Mouse (Mus musculus) right cerebral cortex, postnatal 25 days (tissue): ENCODE measurements around the gene Zfp652.
"Not testable (repeated sequence)": the region's sequence is repeated elsewhere in the genome, so short reads cannot be mapped to it uniquely, and the experiment has no call there.

Experiments used
- DNase-seq: peaks from one replicate; pipeline ENCODE4 v3.0.0; 2022

Zfp652 gene

DNA sequence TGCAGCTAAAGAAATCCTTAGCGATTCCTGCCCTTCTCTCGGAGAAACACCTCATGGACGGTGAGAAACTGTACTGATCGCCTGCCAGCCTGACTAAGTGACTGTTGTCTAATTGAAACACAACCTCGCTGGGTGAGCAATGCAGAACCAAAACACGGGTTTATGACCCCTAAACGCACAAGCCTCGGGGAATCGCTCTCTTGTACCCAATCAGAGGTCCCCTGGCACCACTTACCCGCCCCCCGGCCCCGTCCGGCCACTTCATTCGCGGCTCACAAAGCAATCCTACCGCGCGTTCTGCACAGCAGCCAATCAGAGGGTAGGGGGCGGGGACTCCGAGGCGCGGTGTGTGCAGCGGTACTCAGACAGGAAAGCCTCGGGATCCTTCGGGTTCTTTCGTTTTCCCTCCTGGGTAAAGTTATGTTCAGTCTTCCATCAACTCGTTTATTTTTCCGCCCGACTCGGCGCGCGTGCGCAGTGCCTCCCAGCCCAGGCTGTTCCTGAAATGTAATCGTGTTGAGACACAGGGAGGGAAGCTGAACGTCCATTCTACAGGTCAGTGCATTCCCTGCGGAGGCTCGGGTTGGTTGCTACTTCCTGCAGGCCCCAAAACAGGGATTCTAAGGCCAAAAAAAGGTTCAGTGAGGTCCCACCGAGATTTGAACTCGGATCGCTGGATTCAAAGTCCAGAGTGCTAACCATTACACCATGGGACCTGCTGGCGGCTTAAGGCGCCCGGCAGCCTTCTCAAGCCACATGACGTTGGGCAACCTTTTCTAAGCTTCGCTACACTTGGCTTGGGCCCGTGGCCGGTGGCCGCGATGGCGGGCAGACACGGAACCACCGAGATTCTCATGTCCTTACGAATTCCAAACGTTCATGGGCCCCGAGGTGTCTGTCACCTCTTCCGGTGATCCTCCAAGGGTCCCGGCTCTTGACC, 146.3 kb downstream of the Zfp652 start:
- DNase-seq = peak; percentile 94

DNA sequence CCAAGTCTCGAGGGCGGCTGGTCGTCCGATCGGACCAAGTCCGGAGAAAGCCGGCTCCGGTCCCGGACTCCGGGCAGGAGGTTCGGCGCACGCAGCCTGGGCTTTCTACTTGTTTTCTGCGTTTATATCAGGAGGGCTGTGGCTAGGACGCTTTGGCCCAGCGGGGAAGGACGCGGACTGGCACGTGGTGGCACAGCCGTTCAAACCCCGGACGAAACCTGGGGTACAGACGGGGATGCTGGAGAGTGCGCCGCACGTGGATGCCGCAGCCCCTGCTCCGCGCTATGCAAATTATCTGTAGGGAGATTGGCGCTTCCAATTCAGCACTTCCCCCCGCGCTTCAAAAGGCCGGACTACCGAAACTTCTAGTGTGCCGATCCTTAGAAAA, 147.0 kb downstream of the Zfp652 start:
- no peak for DNase-seq

DNA sequence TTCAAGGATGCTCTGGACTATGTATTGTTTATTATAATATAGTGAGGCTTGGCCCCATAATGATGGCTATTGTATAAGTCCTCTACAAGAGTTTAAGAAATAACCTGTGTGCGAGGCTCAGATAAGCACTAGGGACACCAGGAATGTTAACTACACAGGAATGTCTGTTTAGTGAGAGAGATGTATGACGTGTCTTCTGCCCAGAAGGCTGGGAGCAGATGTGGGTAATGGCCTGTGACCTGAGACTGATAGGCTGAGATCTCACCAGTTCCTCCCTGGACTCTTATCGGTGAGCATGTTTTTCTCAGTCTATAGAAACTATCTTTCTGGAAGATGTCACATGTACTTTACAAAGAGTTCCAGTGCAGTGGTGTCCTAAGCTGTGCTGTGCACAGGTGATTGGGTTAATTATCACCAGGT, 147.6 kb downstream of the Zfp652 start:
- DNase-seq = no peak

DNA sequence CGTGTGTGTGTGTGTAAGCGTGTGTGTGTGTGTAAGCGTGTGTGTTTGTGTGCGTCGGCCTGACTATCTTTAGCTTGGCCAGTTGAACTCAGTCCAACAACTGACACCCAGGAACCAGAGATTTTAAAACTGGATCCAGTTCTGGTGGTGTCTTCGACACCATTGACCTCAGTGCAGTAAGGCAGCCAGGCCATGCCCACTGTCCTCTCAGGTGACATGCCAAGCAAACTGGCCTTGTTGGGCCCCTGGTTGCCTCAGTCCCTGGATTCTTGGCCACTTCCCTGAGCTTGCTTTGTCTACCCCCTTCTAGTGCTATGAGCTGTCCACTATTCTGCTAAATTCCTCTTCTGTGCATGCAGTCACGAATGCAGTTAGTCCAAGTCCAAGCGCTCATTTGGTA, 148.9 kb downstream of the Zfp652 start:
- DNase-seq = no peak

DNA sequence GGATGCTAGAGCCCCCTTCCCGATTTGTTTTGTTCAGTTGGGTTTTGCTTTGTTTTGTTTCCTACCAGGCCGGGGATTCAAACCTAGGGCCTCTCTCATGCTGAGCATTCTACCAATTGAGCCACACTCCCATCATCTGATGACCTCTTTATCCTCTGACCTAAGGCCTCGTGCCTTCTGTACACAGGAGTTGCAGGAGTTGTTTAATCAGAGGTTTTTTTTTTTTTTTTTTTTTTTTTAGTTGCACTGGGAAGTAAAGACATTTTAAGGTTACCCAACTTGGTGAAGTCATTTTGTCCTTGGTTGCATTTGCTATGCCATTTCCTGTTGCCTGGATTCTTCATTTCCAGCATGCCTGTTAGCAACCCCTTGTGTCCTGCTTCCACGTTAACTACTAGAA, 157.0 kb downstream of the Zfp652 start:
- DNase-seq = no peak

DNA sequence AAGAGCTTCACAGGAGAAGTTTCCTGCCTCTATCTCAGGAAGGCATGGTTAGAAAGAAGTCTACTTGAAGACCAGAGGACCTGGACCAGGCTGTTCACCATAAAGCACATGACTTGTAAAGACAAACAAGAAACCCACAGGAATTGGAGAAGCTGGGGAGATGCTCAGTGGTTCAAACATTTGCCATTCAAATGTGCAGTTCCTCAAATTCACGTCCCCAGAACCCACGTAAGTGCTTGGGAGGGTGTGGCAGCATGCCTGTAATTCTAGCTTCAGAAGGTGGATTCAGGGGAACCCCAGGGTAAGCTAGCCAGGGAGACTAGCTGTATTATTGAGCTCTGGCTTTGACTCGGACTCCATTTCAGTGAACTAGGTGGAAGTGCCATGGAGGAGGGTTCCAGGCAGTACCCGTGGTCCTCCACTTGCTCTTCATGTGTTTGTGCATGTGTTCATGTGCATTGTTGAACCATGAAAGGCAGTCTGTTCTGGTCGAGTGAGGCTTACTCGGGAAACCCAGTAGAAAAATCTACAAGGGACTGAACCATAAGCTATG, 157.5 kb downstream of the Zfp652 start:
- no peak for DNase-seq

DNA sequence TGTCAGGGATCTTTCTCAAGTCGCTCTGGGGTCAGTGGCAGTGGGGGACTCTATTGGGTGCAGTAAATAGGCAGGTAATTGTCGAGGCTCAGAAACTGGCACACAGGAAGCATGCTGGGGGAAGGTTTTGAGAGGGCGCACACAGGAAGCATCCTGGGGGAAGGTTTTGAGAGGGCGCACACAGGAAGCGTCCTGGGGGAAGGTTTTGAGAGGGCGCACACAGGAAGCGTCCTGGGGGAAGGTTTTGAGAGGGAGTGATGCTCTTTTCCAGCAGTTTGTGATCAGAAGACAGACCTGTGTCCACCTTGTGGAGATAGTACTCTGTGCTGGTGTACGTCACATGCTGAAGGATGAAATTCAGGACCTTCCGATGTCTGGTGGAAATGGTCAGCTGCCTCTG, 163.3 kb downstream of the Zfp652 start:
- no peak for DNase-seq

DNA sequence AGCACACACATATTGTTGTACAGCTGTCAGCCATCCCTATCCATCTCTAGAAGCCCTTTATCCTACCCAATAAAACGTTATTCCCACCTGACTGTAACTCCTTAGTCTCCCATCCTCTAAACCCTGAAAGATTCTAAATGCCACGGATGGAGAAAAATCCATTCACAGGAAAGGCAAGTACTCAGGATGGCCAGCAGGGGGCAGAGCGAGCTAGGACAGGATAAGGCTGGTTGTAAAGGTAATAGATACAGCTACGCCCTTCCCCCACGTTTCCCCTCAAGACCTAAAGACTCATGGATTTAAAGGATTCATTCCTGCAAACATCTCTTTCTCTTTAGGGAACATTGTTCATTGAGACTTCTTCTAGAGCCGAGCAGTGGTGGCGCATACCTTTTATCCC, 163.8 kb downstream of the Zfp652 start:
- DNase-seq = peak; percentile 25

DNA sequence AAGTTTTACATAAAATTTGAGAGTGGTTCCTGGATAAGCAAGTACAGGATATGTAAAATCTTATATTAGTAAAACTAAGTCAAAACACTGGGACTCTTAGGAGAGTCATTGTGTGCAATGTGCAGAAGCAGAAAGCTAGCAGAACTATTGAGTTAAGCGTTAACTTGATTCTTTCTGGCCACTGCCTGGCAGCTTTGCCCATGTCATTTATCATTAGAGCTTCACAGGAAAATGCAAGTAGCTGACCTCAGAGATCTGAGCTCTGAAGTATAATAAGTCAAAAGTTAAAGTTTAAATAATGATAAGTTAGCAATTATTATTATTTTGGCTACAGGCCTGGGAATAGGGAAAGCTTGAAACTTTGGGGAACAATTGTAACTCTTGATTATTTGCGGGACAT, 167.4 kb downstream of the Zfp652 start:
- DNase-seq = not testable (repeated sequence)
